13 mouse cellular contexts compared by ENCODE assay signal in genomic region chr1:177448921-177449320, GRCm38 (mm10). TPM values are rescaled to one million over a fixed set of nuclear protein-coding genes. Genes with fewer than 3 reads are reported as not detected.
DNase-seq lines count a peak whose midpoint lies in the region; ATAC-seq lines count a peak whose summit lies in the region.
"Had no signal": no experiment of that assay in that cellular context is flagged by ENCODE, and none has a peak within 500 bp of the region (broad histone marks: within the 10 kb centered on the region; RNA-seq: fewer than 3 reads in every experiment).

No protein-coding gene starts in this region.

- H3K4me3 ChIP-seq in neural tube, embryonic 11.5 days (ENCODE audit: low read depth, low read length) = peak overlapping the region; percentile 96
- H3K4me3 ChIP-seq in forebrain, embryonic 16.5 days (replicated peaks; ENCODE audit: low read length) = peak overlapping the region; percentile 53
- H3K4me3 ChIP-seq in midbrain, embryonic 11.5 days (ENCODE audit: low read depth, low read length) = peak overlapping the region; percentile 9
- no peak overlapping the region for H3K4me3 ChIP-seq in neural tube, embryonic 15.5 days (replicated peaks)
- H3K4me3 ChIP-seq: kidney, embryonic 15.5 days; limb, embryonic 10.5 days had no signal

- no peaks in the 10 kb centered on the region for H3K9me3 ChIP-seq in neural tube, embryonic 11.5 days (ENCODE audit: control insufficient read depth, low read length)
- H3K9me3 ChIP-seq in forebrain, embryonic 16.5 days (ENCODE audit: control insufficient read depth, low read length) = no peaks in the 10 kb centered on the region
- H3K9me3 ChIP-seq in midbrain, embryonic 11.5 days (ENCODE audit: control insufficient read depth, low read length) = no peaks in the 10 kb centered on the region
- H3K9me3 ChIP-seq in neural tube, embryonic 15.5 days (replicated peaks) = no peaks in the 10 kb centered on the region
- H3K9me3 ChIP-seq: kidney, embryonic 15.5 days; limb, embryonic 10.5 days had no signal

- WGBS in neural tube, embryonic 11.5 days = 29% methylated on average over 2 of the region's 2 CpGs
- WGBS in forebrain, embryonic 16.5 days = 15% methylated on average over 2 of the region's 2 CpGs
- WGBS in midbrain, embryonic 11.5 days = 35% methylated on average over 2 of the region's 2 CpGs
- 41% methylated on average over 2 of the region's 2 CpGs for WGBS in neural tube, embryonic 15.5 days

- H3K4me2 ChIP-seq in neural tube, embryonic 11.5 days (ENCODE audit: low read depth) = peak overlapping the region; percentile 39
- peak overlapping the region; percentile 55 for H3K4me2 ChIP-seq in forebrain, embryonic 16.5 days (ENCODE audit: low read length)
- peak overlapping the region; percentile 85 for H3K4me2 ChIP-seq in midbrain, embryonic 11.5 days
- 0 out of 2 replicates have a peak overlapping the region, but pooled peaks have one; percentile 13 for H3K4me2 ChIP-seq in neural tube, embryonic 15.5 days
- H3K4me2 ChIP-seq: kidney, embryonic 15.5 days had no signal

- 0 out of 2 replicates have a peak overlapping the region, but pooled peaks have one; percentile 34 for H3K27ac ChIP-seq in neural tube, embryonic 11.5 days (ENCODE audit: low read depth, low read length)
- peak overlapping the region; percentile 96 for H3K27ac ChIP-seq in forebrain, embryonic 16.5 days (ENCODE audit: low read length)
- no peak overlapping the region for H3K27ac ChIP-seq in midbrain, embryonic 11.5 days (ENCODE audit: low read depth, low read length)
- H3K27ac ChIP-seq in neural tube, embryonic 15.5 days (replicated peaks) = no peak overlapping the region
- H3K27ac ChIP-seq: kidney, embryonic 15.5 days; liver, embryonic 14.5 days had no signal

- DNase-seq in neural tube, embryonic 11.5 days (ENCODE audit: low spot score) = no peak
- DNase-seq in neural tube, embryonic 10.5 days (ENCODE audit: extremely low spot score, low spot score) = no peak
- peak; percentile 90 for DNase-seq in midbrain, embryonic 11.5 days (ENCODE audit: low spot score, missing footprints)
- DNase-seq in kidney, adult 18-20 months = no peak
- no peak for DNase-seq in kidney, postnatal 10 days
- DNase-seq in layer of hippocampus, postnatal 10 days (ENCODE audit: low spot score in 2 of 2) = no peak
- DNase-seq: heart, postnatal 14 days; thymus, postnatal 36 days had no signal

- peaks cover 31% of the 10 kb centered on the region for H3K4me1 ChIP-seq in neural tube, embryonic 11.5 days (ENCODE audit: control insufficient read depth, insufficient read depth, low read length)
- H3K4me1 ChIP-seq in forebrain, embryonic 16.5 days (replicated peaks; ENCODE audit: control insufficient read depth, insufficient read depth, low read length) = peaks cover 25% of the 10 kb centered on the region
- H3K4me1 ChIP-seq in midbrain, embryonic 11.5 days (ENCODE audit: control insufficient read depth, insufficient read depth, low read length) = peaks cover 57% of the 10 kb centered on the region
- peaks cover 38% of the 10 kb centered on the region for H3K4me1 ChIP-seq in neural tube, embryonic 15.5 days

- ATAC-seq in neural tube, embryonic 11.5 days (ENCODE audit: insufficient read depth, low FRiP score, low TSS enrichment) = no peak
- ATAC-seq in forebrain, embryonic 16.5 days = no peak
- no peak for ATAC-seq in midbrain, embryonic 11.5 days (ENCODE audit: low FRiP score)
- no peak for ATAC-seq in neural tube, embryonic 15.5 days (ENCODE audit: low FRiP score)

- H3K36me3 ChIP-seq in neural tube, embryonic 11.5 days (ENCODE audit: control insufficient read depth, insufficient read depth, low read length) = peaks cover 6% of the 10 kb centered on the region
- peaks cover 3% of the 10 kb centered on the region; the same call in 1 of the 2 replicates for H3K36me3 ChIP-seq in forebrain, embryonic 16.5 days (ENCODE audit: control insufficient read depth, insufficient read depth)
- peaks cover 8% of the 10 kb centered on the region for H3K36me3 ChIP-seq in midbrain, embryonic 11.5 days (ENCODE audit: control insufficient read depth, insufficient read depth, low read length)
- H3K36me3 ChIP-seq in neural tube, embryonic 15.5 days = no peaks in the 10 kb centered on the region

- H3K9ac ChIP-seq in neural tube, embryonic 11.5 days (ENCODE audit: low read length) = no peak overlapping the region
- H3K9ac ChIP-seq in forebrain, embryonic 16.5 days (replicated peaks; ENCODE audit: low read depth, low read length) = peak overlapping the region; percentile 62
- peak overlapping the region; percentile 20; the same call in 1 of the 2 replicates for H3K9ac ChIP-seq in midbrain, embryonic 11.5 days (ENCODE audit: low read length)
- no peak overlapping the region for H3K9ac ChIP-seq in neural tube, embryonic 15.5 days (replicated peaks)
- H3K9ac ChIP-seq: kidney, embryonic 15.5 days; liver, embryonic 14.5 days had no signal

- no peaks in the 10 kb centered on the region for H3K27me3 ChIP-seq in neural tube, embryonic 11.5 days (ENCODE audit: control insufficient read depth, insufficient read depth, low read length)
- H3K27me3 ChIP-seq in forebrain, embryonic 16.5 days (replicated peaks; ENCODE audit: control insufficient read depth, insufficient read depth, low read length) = no peaks in the 10 kb centered on the region
- H3K27me3 ChIP-seq in midbrain, embryonic 11.5 days (ENCODE audit: control insufficient read depth, insufficient read depth, low read length) = no peaks in the 10 kb centered on the region
- H3K27me3 ChIP-seq in neural tube, embryonic 15.5 days (replicated peaks) = no peaks in the 10 kb centered on the region
- H3K27me3 ChIP-seq: kidney, embryonic 15.5 days had no signal

RNA-seq across cellular contexts. Expression of gene Zbtb18, which starts 6.8 kb away (rescaled TPM):
- 8.5 and 11.6 TPM in 2 replicates for polyA plus RNA-seq in neural tube, embryonic 11.5 days (2014; fragmentation: Nextera tagmentation; extraction: Ambion mirVana)
- 111 and 146 TPM in 2 replicates for polyA plus RNA-seq in forebrain, embryonic 16.5 days (2015; fragmentation: Nextera tagmentation; extraction: Ambion mirVana)
- polyA plus RNA-seq in midbrain, embryonic 11.5 days (2014; fragmentation: Nextera tagmentation; extraction: Ambion mirVana) = 10.2 and 10.7 TPM in 2 replicates
- 3.8 and 4.3 TPM in 2 replicates for polyA plus RNA-seq in neural tube, embryonic 15.5 days (2015; fragmentation: Nextera tagmentation; extraction: Ambion mirVana)
- total RNA-seq in layer of hippocampus, postnatal 10 days (2021) = 100 to 1,000 TPM; 639 to 677 TPM

Comparison
In these comparisons a context has a peak if more than half of its experiments do, and no peak if none do; other contexts are left out.
1. H3K27ac ChIP-seq: peak in neural tube, embryonic 11.5 days (single experiment) and forebrain, embryonic 16.5 days (single experiment); none in midbrain, embryonic 11.5 days (single experiment) and neural tube, embryonic 15.5 days (single experiment).
2. H3K4me2 ChIP-seq: peak in every context shown above with its lines; median percentile 85 in midbrain, embryonic 11.5 days; 55 in forebrain, embryonic 16.5 days; 39 in neural tube, embryonic 11.5 days; 13 in neural tube, embryonic 15.5 days.
3. H3K9ac ChIP-seq: peak in forebrain, embryonic 16.5 days (single experiment) and midbrain, embryonic 11.5 days (single experiment); none in neural tube, embryonic 11.5 days (single experiment) and neural tube, embryonic 15.5 days (single experiment).